ENCODE assay signal across 30 mouse cellular contexts in genomic region chr1:159460876-159461275, GRCm38 (mm10).
"Had no signal": no experiment of that assay in that cellular context is flagged by ENCODE, and none has a peak within 500 bp of the region (broad histone marks: within the 10 kb centered on the region; RNA-seq: fewer than 3 reads in every experiment).

No protein-coding gene starts in this region.

- H3K4me2 ChIP-seq: heart, embryonic 11.5 days; heart, embryonic 13.5 days; heart, embryonic 15.5 days; hindbrain, embryonic 12.5 days; hindbrain, embryonic 15.5 days; intestine, embryonic 15.5 days; limb, embryonic 12.5 days; liver, embryonic 11.5 days; liver, embryonic 13.5 days; liver, embryonic 15.5 days had no signal

- H3K36me3 ChIP-seq: heart, embryonic 13.5 days; heart, embryonic 15.5 days; hindbrain, embryonic 10.5 days; hindbrain, embryonic 12.5 days; hindbrain, embryonic 15.5 days; intestine, embryonic 15.5 days; limb, embryonic 10.5 days; limb, embryonic 12.5 days; liver, embryonic 13.5 days; liver, embryonic 15.5 days had no signal

- ATAC-seq: hindbrain, postnatal 0 days; intestine, embryonic 15.5 days; intestine, postnatal 0 days; liver, postnatal 0 days had no signal

- H3K4me3 ChIP-seq: gastrocnemius, adult 2 months; heart, adult 2 months; heart, embryonic 13.5 days; heart, embryonic 15.5 days; hindbrain, embryonic 10.5 days; hindbrain, embryonic 12.5 days; hindbrain, embryonic 15.5 days; intestine, embryonic 15.5 days; left cerebral cortex, adult 2 months; limb, embryonic 10.5 days; limb, embryonic 12.5 days; liver, embryonic 13.5 days; liver, embryonic 15.5 days had no signal

- H3K27me3 ChIP-seq: heart, embryonic 13.5 days; heart, embryonic 15.5 days; hindbrain, embryonic 12.5 days; hindbrain, embryonic 15.5 days; intestine, embryonic 15.5 days; limb, embryonic 12.5 days; liver, embryonic 13.5 days; liver, embryonic 15.5 days had no signal

- H3K4me1 ChIP-seq: heart, embryonic 13.5 days; heart, embryonic 15.5 days; hindbrain, embryonic 10.5 days; hindbrain, embryonic 12.5 days; hindbrain, embryonic 15.5 days; intestine, embryonic 15.5 days; limb, embryonic 10.5 days; limb, embryonic 12.5 days; liver, embryonic 13.5 days; liver, embryonic 15.5 days had no signal

- H3K9me3 ChIP-seq: heart, embryonic 13.5 days; heart, embryonic 15.5 days; hindbrain, embryonic 10.5 days; hindbrain, embryonic 12.5 days; hindbrain, embryonic 15.5 days; intestine, embryonic 15.5 days; limb, embryonic 10.5 days; limb, embryonic 12.5 days; liver, embryonic 13.5 days; liver, embryonic 15.5 days had no signal

- H3K9ac ChIP-seq: heart, embryonic 13.5 days; heart, embryonic 15.5 days; hindbrain, embryonic 12.5 days; hindbrain, embryonic 15.5 days; intestine, embryonic 15.5 days; limb, embryonic 12.5 days; liver, embryonic 13.5 days; liver, embryonic 15.5 days; liver, postnatal 0 days had no signal

- DNase-seq: gastrocnemius, adult 2 months; gastrocnemius, postnatal 10 days; gastrocnemius, postnatal 25 days; heart, adult 11 months; heart, adult 2 months; heart, postnatal 14 days; heart, postnatal 4 days; kidney, adult 18-20 months; kidney, adult 8-10 months; kidney, postnatal 10 days; kidney, postnatal 25 days; kidney, postnatal 4 days; layer of hippocampus, adult 9-11 months; liver; liver, embryonic 13.5 days; liver, postnatal 0 days had no signal

- H3K27ac ChIP-seq: gastrocnemius, adult 2 months; heart, adult 2 months; heart, embryonic 13.5 days; heart, embryonic 15.5 days; hindbrain, embryonic 10.5 days; hindbrain, embryonic 12.5 days; hindbrain, embryonic 15.5 days; hindbrain, postnatal 0 days; intestine, embryonic 15.5 days; left cerebral cortex, adult 2 months; limb, embryonic 10.5 days; limb, embryonic 12.5 days; liver, embryonic 13.5 days; liver, embryonic 15.5 days had no signal
